Mouse (Mus musculus): ENCODE measurements at regions not wholly inside any gene's neighbourhood (a gene's known extent, or its start where the extent isn't known, plus 50 kb on each side); places are given as distances from the start of the nearest gene placed in this dataset.
"Not testable (repeated sequence)": the region's sequence is repeated elsewhere in the genome, so short reads cannot be mapped to it uniquely, and the experiment has no call there.

DNA sequence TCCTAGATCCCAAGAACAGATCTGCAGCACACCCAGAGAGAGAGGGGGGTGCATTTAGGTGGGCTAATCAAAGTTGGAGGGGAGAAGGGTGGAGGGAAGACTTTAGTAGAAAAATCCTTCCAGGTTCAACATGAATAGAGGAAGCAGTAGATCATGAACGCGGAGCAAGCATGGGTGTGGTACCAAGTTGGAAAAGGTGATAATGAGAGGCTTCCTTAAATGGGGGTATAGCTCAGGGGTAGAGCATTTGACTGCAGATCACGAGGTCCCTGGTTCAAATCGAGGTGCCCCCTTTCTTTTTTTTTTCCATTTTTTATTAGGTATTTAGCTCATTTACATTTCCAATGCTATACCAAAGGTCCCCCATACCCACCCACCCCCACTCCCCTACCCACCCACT lies 54.0 kb upstream of the Krba1 start:
- not testable (repeated sequence) for DNase-seq (ENCODE audit: extremely low spot score)

DNA sequence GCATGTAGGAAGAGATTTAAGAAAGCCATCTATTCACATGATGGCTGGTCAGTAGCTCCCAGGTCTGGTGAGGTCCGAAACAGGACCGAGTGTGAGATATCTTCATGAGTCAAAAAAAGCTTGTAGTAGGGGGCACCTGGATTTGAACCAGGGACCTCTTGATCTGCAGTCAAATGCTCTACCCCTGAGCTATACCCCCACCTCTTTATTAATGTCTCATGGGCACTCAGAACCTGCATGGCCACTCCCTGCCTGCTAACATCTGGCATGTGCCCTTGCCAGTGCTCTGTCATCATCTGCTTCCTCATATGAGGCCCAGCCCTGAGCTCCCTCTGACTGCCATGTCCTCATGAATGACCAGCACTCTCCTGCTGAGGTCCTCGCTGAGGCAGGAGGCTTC lies 58.4 kb upstream of the Krba1 start:
- DNase-seq (ENCODE audit: extremely low spot score), result not testable (repeated sequence)

DNA sequence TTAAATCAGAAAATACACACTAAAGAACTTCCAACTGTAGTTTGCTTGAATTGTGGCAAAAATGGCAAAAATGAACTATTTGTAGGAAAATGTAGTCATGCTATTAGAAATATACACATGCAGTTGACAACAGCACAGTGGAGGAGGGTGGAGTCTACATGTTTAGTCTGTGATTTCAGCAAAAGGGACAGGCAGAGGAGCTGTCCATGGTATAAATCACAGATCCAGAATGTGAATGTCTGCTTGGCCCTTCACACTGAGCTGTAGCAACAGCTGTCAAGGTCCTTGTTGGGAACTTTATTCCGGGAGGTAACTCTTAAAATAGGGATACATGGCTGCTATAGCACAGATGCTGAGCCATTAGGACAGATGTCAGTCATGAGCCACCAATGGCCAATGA lies 107.4 kb upstream of the Krba1 start:
- peak; percentile 1 for DNase-seq (ENCODE audit: extremely low spot score)

DNA sequence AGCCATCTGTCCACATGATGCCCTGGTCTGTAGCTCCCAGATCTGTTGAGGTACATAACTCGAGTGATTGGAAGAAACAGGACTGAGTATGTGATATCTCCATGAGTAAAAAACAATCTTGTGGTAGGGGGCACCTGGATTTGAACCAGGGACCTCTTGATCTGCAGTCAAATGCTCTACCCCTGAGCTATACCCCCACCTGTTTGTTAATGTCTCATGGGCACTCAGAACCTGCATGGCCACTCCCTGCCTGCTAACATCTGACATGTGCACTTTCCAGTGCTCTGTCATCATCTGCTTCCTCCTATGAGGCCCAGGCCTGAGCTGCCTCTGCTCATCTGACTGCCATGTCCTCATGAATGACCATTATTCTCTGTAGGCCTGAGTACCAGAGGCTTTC lies 115.7 kb upstream of the Krba1 start:
- not testable (repeated sequence) for DNase-seq (ENCODE audit: extremely low spot score)

DNA sequence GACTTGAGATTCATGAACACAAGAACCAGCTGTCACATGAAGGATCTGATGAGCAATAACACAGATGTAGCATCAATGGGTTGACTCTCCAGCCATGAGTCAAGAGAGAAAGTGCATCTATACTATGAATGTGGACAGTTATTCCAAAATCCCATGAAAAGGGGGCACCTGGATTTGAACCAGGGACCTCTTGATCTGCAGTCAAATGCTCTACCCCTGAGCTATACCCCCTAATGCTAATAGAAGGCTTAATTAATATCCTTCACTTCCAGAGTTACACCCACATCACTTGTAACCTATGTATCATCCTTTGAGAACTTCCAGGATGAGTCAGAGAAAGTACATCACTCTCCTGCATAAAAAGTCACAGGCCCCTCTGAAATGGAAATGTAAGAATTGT lies 133.8 kb upstream of the Krba1 start:
- not testable (repeated sequence) for DNase-seq (ENCODE audit: extremely low spot score)

DNA sequence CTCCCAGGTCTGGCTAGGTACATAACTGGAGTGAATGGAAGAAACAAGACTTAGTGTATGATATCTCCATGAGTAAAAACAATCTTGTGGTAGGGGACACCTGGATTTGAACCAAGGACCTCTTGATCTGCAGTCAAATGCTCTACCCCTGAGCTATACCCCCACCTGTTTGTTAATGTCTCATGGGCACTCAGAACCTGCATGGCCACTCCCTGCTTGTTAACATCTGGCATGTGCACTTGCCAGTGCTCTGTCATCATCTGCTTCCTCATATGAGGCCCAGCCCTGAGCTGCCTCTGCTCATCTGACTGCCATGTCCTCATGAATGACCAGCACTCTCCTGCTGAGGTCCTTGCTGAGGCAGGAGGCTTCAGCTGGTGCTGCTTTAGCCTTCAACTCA lies 142.4 kb upstream of the Krba1 start:
- DNase-seq (ENCODE audit: extremely low spot score), result not testable (repeated sequence)

DNA sequence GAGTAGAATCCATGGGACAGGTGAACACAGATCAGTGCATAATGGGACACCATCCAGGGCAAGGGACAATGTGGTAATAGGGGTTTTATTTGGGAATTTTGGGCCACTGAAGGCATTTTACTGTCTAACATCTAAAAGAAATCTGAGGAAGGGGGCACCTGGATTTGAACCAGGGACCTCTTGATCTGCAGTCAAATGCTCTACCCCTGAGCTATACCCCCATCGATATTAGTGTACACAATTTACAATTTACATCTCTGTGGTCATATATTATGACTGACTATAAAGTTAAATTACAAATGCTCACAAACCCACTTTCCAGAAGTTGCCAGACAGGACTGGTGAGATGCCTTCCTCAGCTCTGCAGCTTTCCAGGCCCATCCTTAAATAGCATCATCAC lies 143.4 kb upstream of the Krba1 start:
- no peak for DNase-seq (ENCODE audit: extremely low spot score)

DNA sequence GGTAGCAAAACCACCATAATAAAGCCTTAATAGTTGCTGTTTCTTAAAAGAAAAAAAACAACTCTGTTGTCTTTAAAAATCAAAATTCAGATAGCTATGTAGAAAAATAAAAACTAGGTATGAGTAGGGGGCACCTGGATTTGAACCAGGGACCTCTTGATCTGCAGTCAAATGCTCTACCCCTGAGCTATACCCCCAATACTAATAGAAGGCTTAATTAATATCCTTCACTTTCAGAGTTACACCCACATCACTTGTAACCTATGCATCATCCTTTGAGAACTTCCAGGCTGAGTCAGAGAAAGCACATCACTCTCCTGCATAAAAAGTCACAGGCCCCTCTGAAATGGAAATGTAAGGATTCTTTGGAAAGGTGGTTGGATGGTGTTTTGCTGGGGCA lies 151.2 kb upstream of the Krba1 start:
- not testable (repeated sequence) for DNase-seq (ENCODE audit: extremely low spot score)

DNA sequence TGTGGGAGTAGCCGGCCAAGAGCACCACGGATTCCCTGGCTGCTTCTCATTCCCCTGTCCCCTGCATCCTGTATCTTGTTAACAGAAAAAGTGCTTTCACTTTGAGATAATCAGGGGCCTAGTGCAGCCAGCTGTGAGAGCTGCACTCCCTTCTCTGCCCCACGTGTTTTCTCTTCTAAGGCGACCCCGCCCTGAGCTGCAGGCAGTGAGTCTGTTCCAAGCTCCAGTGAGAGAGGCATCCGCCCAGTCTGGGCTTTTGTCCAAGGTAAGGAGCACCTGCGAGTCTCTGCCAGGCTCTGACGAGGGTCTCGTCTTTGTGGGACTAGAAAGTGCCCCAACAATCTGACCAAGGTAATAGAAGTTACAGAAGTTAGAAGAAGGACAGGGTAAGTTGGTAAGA lies 141.0 kb upstream of the Zfp746 start:
- DNase-seq (ENCODE audit: extremely low spot score), result no peak

DNA sequence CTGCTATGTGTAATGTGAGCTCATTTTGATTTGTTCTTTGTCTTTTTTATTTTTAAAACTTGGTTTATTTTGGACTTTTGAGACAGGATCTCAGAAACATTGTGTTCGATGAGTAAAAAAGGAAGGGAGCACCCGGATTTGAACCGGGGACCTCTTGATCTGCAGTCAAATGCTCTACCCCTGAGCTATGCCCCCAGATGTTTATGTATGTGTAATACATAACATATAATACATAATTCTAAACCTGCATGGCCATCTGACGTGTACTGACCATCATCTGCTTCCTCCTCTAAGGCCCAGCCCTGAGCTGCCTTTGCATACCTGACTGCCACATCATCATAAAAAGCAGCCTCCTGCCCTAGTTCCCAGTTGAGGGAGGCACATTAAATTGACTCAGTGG lies 137.8 kb upstream of the Zfp746 start:
- no peak for DNase-seq (ENCODE audit: extremely low spot score)

DNA sequence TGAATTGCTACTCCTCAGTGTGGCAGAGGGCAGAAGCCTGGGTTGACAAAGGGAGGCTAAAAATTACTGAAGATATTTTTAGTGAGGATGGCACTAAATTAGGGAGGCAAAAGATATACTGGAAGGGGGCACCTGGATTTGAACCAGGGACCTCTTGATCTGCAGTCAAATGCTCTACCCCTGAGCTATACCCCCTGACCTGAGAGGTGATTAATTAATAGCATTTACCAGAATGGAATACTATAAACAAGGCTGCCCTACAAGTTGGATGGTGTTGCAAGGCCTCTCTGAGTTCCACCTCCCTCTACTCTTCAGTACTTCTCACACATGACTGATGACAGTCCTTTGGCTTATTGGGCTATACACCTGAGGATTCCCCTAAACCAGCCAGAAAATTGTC lies 136.6 kb upstream of the Zfp746 start:
- no peak for DNase-seq (ENCODE audit: extremely low spot score)

DNA sequence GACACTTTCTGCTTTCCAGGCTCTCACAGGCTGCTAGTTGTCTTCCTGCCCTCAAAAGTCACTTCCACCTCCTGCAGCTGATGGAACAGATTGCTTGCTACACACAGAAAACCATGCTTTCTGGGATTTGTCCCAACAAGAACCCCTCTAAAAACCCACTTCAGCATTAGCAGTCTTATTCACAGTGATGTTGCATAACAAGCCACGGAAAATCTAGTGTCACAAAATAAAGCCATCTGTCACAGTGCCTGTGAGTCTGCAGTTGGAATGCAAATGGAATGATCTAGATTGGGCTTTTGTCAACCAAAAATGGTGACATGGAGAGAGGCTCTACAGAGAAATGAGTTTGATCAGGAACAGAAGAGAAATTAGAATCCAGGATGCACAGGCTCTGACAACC lies 135.4 kb upstream of the Zfp746 start:
- not testable (repeated sequence) for DNase-seq (ENCODE audit: extremely low spot score)

DNA sequence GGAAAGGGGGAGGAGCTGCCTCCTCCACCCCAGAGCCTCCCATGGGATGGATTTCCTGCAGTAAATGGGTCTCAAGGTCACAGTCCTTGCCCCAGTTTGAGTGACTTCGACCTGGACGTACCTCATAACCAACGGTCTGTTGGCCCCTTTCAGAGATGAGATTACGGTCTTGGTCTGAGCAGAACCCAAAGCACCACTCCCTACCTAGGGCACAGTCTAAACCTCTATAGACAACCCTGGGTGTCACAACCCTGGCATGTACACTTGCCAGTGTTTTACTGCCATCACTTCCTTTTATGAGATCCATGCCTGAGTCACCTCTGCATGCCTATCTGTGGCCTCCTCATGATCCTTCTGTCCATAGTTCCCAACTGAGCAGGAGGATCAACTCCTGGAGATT lies 128.8 kb upstream of the Zfp746 start:
- no peak for DNase-seq (ENCODE audit: extremely low spot score)

DNA sequence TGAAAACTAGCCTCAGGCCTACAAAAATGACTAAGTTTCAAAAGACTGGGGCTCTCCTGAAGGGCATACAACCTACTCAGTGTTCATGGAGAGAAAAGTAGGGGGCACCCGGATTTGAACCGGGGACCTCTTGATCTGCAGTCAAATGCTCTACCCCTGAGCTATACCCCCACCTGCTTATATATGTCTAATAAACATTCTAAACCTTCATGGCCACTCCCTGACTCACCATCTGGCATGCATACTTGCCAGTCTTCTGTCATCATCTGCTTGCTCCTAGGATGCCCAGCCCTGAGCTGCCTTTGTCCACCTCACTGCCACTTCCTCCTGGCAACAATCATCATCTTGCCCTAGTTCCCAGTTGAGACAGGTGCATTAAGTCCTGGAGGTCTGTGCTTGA lies 123.3 kb upstream of the Zfp746 start:
- no peak for DNase-seq (ENCODE audit: extremely low spot score)

DNA sequence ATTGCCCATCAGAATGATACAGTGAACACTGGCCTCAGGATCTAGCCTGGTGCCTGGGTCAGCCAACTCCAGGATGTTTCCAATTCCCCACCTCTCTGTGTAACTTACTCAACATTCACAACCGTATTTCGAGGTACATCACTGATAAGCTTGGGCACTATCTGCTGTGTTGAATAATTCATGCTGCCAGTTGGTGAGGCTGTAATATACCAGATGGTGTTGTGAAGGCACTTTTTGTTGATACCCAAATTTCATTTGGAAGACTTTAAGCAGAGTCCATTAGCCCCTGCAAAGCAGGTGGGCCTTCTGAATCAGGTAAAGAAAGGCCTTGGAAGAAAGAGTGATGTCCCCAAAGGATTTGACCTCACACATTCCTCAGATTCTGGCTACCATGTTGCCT lies 122.7 kb upstream of the Zfp746 start:
- no peak for DNase-seq (ENCODE audit: extremely low spot score)

DNA sequence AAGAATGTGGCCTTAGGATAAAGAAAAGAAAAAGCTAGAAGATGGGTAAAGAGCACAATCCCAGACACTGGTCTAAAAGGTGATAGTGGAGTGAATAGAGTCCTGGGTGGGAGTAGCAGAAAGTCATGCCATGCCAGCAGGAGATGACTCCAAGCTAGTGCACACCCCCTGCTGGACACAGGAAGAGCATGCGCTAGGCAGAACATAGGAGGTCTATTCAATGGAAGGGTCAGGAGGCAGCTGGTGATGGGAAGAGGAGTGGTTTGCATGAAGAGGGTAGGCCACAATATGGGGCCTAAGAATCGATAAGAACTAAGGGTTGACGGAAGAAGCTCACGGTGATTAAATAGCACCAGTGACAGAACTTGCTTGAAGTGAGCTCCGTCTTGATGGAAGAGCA lies 119.3 kb upstream of the Zfp746 start:
- no peak for DNase-seq (ENCODE audit: extremely low spot score)

DNA sequence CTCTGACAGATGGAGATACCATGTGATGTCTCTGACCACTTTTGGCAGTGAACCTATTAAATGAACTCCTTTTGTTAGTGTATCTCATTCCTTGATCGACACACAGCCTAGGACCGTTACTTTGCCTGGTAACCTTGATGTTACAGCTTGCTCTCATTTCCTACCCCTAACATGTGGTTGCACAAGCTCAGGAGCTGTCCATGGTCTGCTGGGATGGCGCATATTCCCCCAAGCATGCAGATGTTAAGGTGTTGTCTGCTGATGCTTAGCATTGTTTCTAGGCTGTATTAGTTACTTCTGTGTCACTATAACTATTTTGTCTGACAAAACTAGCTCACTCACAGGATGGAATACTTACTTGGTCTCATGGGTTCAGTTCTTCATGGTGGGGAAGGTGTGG lies 113.6 kb upstream of the Zfp746 start:
- DNase-seq (ENCODE audit: extremely low spot score), result no peak

DNA sequence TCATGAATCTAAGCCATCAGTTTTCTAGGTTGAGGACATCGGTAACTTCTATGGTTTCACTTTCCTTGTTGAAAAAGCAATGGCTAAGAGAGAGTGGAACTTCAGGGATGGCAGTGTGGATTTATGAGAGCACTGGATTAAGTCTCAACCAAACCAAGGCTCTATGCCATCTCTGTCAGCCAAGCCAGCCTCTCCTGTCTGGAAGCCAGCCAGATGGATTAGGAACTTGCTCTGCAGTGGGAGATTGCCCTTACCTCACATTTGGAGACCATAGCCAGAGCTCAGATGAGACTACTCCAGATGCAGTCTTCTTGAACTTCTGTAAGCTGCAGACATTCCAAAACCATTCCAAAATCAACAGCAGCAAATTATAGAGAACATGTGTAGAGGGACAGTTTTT lies 112.4 kb upstream of the Zfp746 start:
- no peak for DNase-seq (ENCODE audit: extremely low spot score)

DNA sequence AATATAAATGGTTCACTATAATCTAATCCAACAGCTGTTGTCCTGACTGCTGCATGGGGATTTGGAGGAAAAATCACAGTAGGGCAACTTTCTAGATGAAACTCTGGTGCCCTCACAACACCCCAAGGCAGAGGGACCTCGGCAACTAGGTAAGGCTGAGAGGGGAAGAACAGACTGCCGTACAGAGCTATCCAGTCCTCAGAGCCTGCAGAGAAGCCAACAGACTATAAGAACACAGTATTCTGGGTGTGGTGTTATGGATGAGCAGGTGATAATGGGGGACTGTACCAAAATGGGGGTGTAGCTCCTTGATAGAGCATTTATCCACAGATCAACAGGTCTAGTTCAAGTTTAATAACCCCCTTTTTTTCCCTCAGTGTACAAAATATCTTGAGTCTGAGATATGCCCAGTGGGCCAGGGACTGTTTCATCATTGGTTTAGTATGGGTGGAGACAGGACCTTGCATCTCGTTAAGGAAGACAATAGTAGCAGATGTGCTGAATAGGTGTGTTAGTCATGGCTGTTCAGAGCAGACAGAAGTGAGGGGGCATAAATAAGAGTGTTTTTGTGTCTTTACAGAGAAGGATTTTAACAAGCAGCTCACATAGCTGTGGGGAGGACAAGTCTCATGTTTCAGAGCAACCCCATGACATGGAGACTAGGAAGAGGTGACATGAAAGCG lies 111.4 kb upstream of the Zfp746 start:
- DNase-seq (ENCODE audit: extremely low spot score), result no peak

DNA sequence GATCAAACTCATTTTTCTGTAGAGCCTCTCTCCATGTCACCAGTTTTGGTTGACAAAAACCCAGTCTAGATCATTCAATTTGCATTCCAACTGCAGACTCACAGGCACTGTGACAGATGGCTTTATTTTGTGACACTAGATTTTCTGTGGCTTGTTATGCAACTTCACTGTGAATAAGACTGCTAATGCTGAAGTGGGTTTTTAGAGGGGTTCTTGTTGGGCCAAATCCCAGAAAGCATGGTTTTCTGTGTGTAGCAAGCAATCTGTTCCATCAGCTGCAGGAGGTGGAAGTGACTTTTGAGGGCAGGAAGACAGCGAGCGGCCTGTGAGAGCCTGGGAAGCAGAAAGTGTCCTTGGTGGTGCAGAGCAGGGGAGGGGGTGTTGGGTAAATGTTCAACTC lies 102.0 kb upstream of the Zfp746 start:
- DNase-seq (ENCODE audit: extremely low spot score), result not testable (repeated sequence)

DNA sequence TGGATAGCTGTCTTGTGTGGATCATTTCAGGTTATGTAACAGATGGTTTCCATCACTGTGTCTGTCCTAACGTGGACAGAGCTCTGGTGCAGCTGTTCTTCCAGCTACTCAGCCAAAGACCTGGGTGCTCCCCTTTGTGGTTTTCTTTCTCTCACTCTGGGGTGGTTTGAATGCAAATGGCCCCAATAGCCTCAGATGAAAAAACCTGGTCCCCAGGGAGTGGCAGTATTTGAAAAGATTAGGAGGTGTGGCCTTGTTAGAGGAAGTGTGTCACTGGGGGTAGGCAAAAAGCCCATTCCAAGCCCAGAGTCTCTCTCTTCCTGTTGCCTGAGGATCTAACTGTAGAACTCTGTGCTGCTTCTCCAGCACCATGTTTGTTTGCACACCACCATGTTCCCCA lies 98.9 kb upstream of the Zfp746 start:
- DNase-seq (ENCODE audit: extremely low spot score), result no peak

DNA sequence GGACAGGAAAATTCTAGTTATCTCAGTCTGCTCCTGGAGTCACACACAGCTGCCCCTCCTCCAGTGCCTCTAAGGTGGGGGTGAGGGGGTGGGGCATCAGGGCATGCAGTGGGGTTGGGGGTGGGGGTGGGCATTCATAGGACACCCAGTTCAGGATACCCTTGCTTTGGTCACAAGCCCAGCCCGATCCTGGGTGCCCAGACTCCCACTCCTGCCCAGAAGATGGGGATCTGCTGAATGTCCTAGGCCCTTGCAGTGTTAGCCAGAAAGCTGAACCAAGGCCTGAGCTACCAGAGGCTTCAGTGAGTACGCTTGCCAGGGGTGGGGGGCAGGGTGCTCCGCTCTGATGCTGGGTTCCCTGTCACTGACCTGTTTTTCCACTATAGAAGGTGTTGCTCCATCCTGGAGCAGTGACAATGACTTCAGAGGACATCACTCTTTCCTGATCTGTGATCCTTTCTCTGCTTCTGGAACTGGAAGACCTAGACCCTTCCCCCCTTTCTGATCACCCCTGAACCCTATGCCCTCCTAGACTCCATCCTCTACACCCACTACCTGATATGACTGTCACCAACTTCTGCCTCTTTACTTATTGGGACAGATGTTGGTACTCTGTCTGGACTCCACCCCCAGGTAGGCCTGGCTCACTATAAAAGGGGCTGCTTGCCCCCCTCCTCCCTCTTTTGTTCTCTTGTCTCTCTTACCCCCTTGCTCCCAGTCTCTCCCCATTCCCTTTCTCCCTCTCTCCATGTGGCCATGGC lies 92.1 kb upstream of the Zfp746 start:
- DNase-seq (ENCODE audit: extremely low spot score), result peak; percentile 3

DNA sequence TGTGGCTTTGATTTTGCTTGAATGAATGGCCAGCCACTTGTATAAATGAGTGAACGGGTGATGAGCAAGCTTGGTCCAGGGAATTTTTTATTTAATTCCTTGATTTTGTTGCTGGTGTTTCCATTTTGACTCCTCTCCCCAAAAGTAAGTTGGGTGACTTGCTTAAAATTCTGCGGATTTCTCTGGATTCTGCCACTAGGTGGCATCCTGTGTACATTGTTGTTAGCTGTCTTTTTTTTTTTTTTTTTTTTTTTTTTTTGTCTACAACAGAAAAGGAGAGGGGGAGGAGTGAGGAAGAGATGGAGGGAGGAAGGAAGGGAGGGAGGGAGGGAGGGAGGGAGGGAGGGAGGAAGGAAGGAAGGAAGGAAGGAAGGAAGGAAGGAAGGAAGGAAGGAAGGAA lies 91.5 kb upstream of the Zfp746 start:
- DNase-seq (ENCODE audit: extremely low spot score), result peak; percentile 56

DNA sequence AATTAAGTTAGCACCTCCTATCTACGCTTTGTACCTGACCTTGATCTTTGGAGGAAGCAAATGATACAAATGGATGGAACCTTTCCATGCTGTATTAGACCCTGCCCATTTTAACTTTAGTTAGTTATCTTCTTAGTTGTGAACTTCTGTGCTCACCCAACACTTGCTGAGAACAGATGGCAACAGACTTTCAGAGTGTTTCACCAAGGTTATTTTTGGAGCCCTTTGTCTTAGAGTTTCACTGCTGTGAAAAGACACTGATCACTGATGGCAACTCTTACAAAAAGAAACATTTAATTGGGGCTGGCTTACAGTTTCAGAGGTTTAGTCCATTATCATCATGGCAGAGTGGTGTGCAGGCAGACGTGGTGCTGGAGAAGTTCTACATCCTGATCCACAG lies 88.8 kb upstream of the Zfp746 start:
- DNase-seq (ENCODE audit: extremely low spot score), result no peak
